Mouse (Mus musculus) gastrocnemius, postnatal 14 days (tissue): Measurements from ENCODE around the gene Gipr. TPM values are rescaled to one million over a fixed set of nuclear protein-coding genes. Genes with fewer than 3 reads are reported as not detected.
"Not testable (repeated sequence)": the region's sequence is repeated elsewhere in the genome, so short reads cannot be mapped to it uniquely, and the experiment has no call there.

Experiments
- DNase-seq: peaks from one replicate; pipeline ENCODE4 v3.0.0; 2021; ENCODE audit warnings: mixed read lengths
- intact Hi-C: fragments of 180-260 bp; cut with DNase I; formaldehyde crosslinking; loops from one replicate; pipeline ENCODE4 v1.15.1; 2025; ENCODE audit warnings: low total_unique reads
- total RNA-seq, 2 experiments: library from RNA; stranded (reverse); gene quantifications; 2 replicates each; pipeline ENCODE4 v1.2.3; 2021

Gipr gene
- total RNA-seq, 2 experiments from 2014 or later: 0.09 TPM; not detected in 1

DNA sequence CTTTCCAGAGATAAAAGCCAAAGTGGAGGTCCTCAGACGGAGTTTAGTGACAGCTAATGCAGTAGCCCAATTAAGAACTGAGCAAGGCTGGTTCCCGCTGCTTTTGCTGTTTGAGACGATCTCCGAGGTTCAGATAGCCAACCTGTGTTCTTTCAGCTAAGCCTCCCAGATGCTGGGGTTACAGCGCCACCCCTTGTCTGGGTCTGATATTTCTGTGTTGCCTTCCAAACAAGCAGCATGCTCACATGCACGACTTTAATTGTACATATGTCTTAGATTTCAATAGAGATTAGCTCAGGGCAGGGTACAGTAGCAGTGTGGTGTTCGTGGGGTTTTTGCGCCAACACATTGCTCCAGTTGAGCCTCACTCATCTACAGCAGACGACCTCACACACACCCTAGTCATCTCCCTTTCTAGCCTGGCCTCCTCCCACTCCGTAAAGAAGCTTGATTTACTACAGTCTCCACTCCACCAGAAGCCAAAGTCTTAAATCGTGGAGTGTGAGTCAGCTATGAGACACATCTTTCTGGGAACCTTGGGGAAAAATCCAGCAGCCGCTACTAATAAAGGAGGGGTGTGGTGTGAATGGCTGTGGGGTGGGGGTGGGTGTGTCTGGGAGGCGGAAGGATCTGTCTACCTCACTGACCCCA is 10.0 kb downstream of the Gipr start:
- DNase-seq: no peak

GRCm38 (mm10) chr7:19154796-19155195 is 11.1 kb downstream of the Gipr start:
- no peak for DNase-seq
- intact Hi-C loops: no loop called here

More for the DNA sequence above, 10.0 kb downstream of the Gipr start:
- intact Hi-C loops: no loop called here

DNA sequence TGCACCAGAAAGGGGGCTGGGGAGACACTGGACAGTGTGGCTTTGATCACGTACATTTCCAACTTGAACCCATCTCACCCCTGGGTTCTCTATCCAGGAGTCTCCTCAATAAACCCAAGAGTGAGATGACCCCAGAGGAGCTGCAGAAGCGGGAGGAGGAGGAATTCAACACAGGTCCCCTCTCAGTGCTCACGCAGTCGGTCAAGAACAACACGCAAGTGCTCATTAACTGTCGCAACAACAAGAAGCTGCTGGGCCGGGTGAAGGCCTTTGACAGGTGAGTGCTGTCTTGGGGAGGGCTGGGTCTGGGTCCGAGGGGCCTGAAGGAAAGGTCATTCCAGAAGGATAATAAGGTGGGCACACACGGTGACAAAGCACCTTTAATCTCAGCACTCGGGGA is 14.8 kb downstream of the Gipr start:
- DNase-seq, intact Hi-C loops: not testable (repeated sequence)

DNA sequence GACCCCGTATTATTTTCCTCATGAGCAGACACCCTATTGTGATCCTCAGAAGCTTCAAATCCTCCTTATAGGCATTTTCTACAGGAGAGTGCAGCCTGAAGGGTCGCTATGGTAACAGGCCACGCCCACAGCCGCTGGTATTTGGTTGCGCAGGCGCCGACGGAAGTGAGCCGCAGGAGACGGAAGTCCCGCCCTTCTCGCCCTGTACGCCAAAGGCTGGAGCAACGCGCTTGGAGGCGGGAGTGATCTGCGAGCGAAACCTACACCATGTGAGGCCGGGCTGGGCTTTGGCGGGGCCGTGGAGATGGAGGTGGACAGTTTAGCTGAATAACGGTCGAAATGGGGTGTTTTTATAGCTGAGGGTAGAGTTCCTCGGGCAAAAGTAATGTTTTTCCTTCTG is 16.3 kb downstream of the Gipr start, which contains the start of gene Snrpd2:
Snrpd2 (plus strand) TSS at position 97 of the 400 bp plus-strand sequence.
- intact Hi-C loops: no loop called here
- DNase-seq: peak; percentile 97

- peak; percentile 99 for DNase-seq
- intact Hi-C loops: no loop called here
These were observed 16.9 kb downstream of the Gipr start, which contains the start of gene Qpctl for GRCm38 (mm10) chr7:19148875-19149541. Qpctl (minus strand) TSS chr7:19149291.

- intact Hi-C loops: no loop called here
- DNase-seq: no peak
These were observed 17.6 kb downstream of the Gipr start for GRCm38 (mm10) chr7:19148180-19148874.

- no peak for DNase-seq
- intact Hi-C loops: no loop called here
These were observed 18.4 kb downstream of the Gipr start for GRCm38 (mm10) chr7:19147497-19148045.

DNA sequence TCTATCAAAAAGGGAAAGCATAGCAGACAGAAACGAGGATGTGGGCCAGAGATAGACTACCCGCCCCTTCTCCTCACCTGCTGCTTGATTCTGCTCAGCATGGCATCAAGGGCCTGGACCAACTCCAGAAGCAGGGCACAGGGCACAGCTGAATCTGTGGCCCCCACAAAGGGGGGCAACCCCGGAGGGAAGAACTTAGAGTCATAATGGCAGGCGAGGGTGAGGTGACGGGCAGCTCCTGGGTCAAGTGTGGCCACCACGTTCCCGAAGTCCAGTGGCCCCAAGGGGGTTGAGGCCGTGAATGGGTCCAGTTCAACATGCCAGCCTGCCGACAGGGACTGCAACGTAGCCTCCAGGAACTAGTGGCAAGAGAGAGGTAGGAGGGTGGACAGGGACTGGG is 19.1 kb downstream of the Gipr start:
- no peak for DNase-seq
- intact Hi-C loops: no loop called here

- intact Hi-C loops: no loop called here
- DNase-seq: peak; percentile 59
These were observed 28.5 kb downstream of the Gipr start for GRCm38 (mm10) chr7:19137380-19137779.

DNA sequence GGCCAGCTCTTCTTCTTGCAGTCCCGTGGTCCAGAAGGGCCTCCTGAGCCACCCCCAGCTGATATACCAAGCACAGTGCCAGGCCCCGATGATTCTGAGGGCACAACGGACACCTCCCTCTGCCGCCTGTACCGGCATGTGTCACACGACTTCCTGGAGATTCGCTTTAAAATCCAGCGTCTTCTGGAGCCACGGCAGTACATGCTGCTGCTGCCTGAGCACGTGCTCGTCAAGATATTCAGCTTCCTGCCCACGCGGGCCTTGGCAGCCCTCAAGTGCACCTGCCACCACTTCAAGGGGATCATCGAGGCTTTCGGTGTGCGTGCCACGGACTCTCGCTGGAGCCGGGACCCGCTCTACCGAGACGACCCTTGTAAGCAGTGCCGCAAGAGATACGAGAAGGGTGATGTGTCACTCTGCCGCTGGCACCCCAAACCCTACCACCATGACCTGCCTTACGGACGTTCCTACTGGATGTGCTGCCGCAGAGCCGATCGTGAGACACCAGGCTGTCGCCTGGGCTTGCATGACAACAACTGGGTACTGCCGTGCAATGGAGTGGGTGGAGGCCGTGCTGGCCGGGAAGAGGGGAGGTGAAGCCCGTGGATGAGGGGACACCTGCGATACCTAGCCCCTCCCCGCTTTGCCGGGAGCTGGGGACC is 29.1 kb downstream of the Gipr start:
- intact Hi-C loops: no loop called here

GRCm38 (mm10) chr7:19136168-19136567 is 29.8 kb downstream of the Gipr start:
- intact Hi-C loops: no loop called here
- no peak for DNase-seq

More for the DNA sequence above, 29.1 kb downstream of the Gipr start:
- DNase-seq: no peak

- intact Hi-C loops: no loop called here
- DNase-seq: peak; percentile 99
These were observed 34.5 kb downstream of the Gipr start for GRCm38 (mm10) chr7:19131324-19131848.

DNA sequence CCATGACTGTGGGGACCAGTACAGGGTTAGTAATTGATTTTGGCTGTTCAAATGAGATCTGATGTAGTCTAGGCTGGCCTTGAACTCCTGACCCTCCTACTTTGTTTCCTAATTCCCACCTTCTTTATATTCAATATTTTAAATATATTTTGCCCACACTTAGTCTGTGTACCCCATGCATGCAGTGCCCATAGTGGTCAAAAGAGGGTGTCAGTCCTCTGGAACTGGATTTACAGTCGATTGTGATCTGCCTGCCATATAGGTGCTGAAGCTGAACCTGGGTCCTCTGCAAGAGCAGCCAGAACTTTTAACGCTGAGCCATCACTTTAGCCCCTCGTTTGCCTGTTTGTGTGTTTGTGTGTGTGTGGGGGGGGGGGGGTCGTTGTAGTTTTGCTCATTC is 35.3 kb downstream of the Gipr start:
- DNase-seq: no peak
- intact Hi-C loops: no loop called here

DNA sequence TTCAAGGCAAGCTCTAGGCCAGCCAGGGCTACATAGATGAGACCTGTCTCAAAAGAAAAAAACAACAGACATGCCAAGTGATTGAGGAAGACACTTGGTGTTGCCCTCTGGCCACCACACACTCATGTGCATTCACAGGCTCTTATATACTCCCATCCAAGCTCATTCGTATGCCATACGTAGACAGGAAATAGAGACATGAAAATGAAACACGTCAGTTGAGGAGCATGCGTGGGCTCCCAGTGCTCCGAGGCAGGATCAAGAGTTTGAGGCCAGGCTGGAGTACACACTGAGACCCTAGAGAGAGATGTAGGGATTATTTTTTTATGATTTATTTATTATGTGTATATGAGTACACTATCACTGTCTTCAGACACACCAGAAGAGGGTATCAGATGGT is 36.5 kb downstream of the Gipr start:
- intact Hi-C loops: no loop called here

DNA sequence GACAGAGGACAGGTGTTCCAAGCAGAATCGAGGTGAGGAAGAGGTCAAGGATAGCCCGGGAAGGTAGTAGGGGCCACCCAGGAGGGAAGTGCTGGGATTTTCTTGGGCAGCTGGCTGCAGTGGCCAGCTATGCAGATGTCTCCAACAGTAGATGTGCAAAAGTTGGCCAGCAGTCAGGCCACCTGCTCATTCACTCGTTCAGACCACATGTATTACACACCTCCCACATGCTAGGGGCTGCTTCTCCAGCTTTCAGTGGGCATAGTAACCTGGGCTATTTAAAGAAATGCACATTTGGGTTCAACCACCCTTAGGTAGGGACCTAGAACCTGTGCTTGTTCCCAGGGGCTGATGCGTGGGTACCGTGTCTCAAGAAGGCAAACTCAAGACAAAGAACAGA is 38.2 kb downstream of the Gipr start:
- DNase-seq: no peak
- intact Hi-C loops: no loop called here

More for the DNA sequence above, 36.5 kb downstream of the Gipr start:
- no peak for DNase-seq

GRCm38 (mm10) chr7:19124713-19125112 is 41.2 kb downstream of the Gipr start:
- intact Hi-C loops: no loop called here
- no peak for DNase-seq

DNA sequence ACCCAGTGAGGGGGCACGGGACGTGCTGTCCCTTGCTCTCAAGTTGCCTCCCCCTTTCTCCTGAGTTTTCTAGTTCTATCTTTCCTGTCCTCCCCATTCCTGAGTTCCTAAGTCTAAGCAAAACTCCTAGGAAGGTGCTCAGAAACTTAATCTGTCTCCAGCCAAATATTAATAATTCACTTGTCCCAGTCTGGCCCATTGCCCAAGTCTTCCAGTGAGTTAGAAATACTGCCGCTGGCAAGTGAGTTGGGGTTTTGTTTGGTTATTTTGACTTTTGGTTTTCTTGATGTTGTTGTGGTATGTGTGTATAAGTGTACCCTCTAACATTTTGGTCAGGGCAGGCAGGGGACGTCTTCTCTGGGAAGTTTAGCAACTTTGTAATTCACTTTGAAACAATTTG is 44.2 kb downstream of the Gipr start:
- DNase-seq: no peak
- intact Hi-C loops: no loop called here

DNA sequence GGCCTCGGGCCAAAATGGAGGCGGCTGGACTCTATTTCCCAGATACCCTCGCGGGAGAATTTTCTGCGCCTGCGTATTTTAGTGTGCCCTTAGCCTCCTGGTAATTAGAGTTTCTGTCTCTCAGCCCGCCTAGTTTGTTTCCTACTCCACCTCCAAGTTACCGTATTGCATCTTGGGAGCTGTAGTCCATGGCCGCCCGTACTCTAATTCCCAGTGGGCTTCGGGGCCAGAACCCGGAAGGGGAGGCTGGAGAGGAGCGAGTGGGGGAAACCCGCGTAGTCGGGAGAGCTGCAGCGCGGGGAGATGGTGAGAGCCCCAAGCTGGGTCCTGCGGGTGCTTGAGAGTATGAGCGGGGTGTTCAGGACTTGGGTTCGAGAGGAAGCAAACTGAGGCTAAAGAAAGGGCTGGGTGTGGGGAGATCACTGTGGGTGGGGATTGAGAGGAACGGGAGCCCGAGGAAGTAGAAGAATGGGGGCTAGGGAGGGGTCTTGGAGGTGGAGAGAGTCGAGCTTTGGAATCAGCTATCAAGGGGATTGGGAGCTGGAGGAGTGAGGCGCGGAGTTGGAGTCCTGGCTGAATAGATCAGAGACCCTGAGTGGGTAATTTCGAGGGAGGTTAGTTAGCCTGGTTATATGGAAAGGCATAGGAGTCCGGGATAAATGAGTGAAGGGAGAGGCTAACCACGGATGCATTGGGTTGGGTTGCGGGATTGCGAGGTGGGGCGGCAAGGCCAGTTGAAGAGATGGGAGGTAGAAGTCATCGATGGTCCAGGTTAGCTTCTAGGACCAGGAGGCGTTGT is 46.1 kb downstream of the Gipr start, which contains the start of gene Fbxo46:
Fbxo46 (plus strand) TSS at position 229 of the 799 bp plus-strand sequence.
- DNase-seq: peak; percentile 91
- intact Hi-C loops: no loop called here

- no peak for DNase-seq
- intact Hi-C loops: no loop called here
These were observed 46.8 kb downstream of the Gipr start for GRCm38 (mm10) chr7:19119083-19119482.
